Mouse (Mus musculus) erythroblast, embryonic 14.5 days (primary cell): ENCODE results near the gene Fbxo31.

Source experiments
- GATA1 ChIP-seq: IDR thresholded peaks from 2 replicates; pipeline ENCODE4 v1.6.1; 2012; ENCODE audit warnings: low read length, inconsistent platforms, mixed read lengths
- TAL1 ChIP-seq: IDR thresholded peaks from 3 replicates; pipeline ENCODE4 v1.6.1; 2012; ENCODE audit warnings: low read length, inconsistent platforms, mixed read lengths

- TF ChIP-seq GATA1 (no peak), TAL1 (no peak)
Measured at GRCm38 (mm10) chr8:121583653-121584052, 5.0 kb upstream of the Fbxo31 start.
